Comparison of ENCODE assay signal across 8 mouse cellular contexts in genomic region chr19:7345235-7345755, GRCm38 (mm10). TPM values are rescaled to one million over a fixed set of nuclear protein-coding genes. Genes with fewer than 3 reads are reported as not detected.
DNase-seq lines count a peak whose midpoint lies in the region; ATAC-seq and TF ChIP-seq lines count a peak whose summit lies in the region.

No protein-coding gene starts in this region.

- TF ChIP-seq POLR2A in olfactory bulb, adult 2 months (IDR thresholded peaks at IDR 0.05; ENCODE audit: insufficient read depth, low read depth, low read length) = no peak

- peaks cover 10% of the 10 kb centered on the region for H3K4me1 ChIP-seq in heart, embryonic 13.5 days
- 0 out of 2 replicates have a peak, but pooled peaks cover 2% of the 10 kb centered on the region for H3K4me1 ChIP-seq in olfactory bulb, adult 2 months (ENCODE audit: control insufficient read depth, insufficient read depth, low read length)

- ATAC-seq in heart, embryonic 13.5 days (ENCODE audit: extremely low read depth, insufficient number of reproducible peaks, low FRiP score, low TSS enrichment) = no peak
- no peak for ATAC-seq in granulocyte monocyte progenitor cell, adult 5-6 weeks (replicated peaks; ENCODE audit: poor library complexity, severe bottlenecking)

- TF ChIP-seq CTCF in olfactory bulb, adult 2 months (IDR thresholded peaks at IDR 0.05; ENCODE audit: insufficient read depth, low read depth, low read length) = peak; percentile 89

- WGBS in heart, embryonic 13.5 days = 22% methylated on average over 4 of the region's 4 CpGs
- WGBS in olfactory bulb, adult 2 months = 13% methylated on average over 4 of the region's 4 CpGs

- no peak overlapping the region for H3K4me3 ChIP-seq in heart, embryonic 13.5 days
- no peak overlapping the region for H3K4me3 ChIP-seq in olfactory bulb, adult 2 months (ENCODE audit: insufficient read depth, low read depth, low read length)

- H3K4me2 ChIP-seq in heart, embryonic 13.5 days = no peak overlapping the region

- DNase-seq in gastrocnemius, postnatal 10 days = peak; percentile 33
- no peak for DNase-seq in gastrocnemius, adult 8-10 months (ENCODE audit: low spot score in 2 of 2)
- DNase-seq in A20 (ENCODE audit: low read depth, low spot score) = peak; percentile 50
- DNase-seq in adipocyte (ENCODE audit: low spot score) = peak; percentile 74
- peak; percentile 64 to 66 for DNase-seq in left cerebral cortex, postnatal 10 days (ENCODE audit: extremely low spot score in 1 of 2, low spot score in 2 of 2)

- no peak overlapping the region for H3K27ac ChIP-seq in heart, embryonic 13.5 days (replicated peaks)
- no peak overlapping the region for H3K27ac ChIP-seq in olfactory bulb, adult 2 months (ENCODE audit: insufficient read depth, low read depth, low read length)

- 0 out of 2 replicates have a peak overlapping the region, but pooled peaks have one; percentile 38 for H3K9ac ChIP-seq in heart, embryonic 13.5 days

- no peaks in the 10 kb centered on the region for H3K36me3 ChIP-seq in heart, embryonic 13.5 days

- intact Hi-C loops in left cerebral cortex, postnatal 10 days (cut with DNase I) = loop anchor here (2.0 kb wide), 1 partner anchor 110 kb away; no protein-coding TSS in a partner anchor

- no peaks in the 10 kb centered on the region for H3K9me3 ChIP-seq in heart, embryonic 13.5 days

- no peaks in the 10 kb centered on the region for H3K27me3 ChIP-seq in heart, embryonic 13.5 days (replicated peaks)

RNA-seq across cellular contexts. Expression of gene Mark2, which starts 3.6 kb away (rescaled TPM):
- 10 to 100 TPM; 38.2 to 45.8 TPM for total RNA-seq in gastrocnemius, postnatal 10 days (2021)
- total RNA-seq in gastrocnemius, adult 8-10 months (2022) = 10 to 100 TPM; 31.8 to 40.1 (median 35.2) TPM
- polyA plus RNA-seq in heart, embryonic 13.5 days (2015; fragmentation: Nextera tagmentation; extraction: Ambion mirVana) = 27.3 and 28.8 TPM in 2 replicates
- 100 to 1,000 TPM; 113 to 116 TPM for total RNA-seq in left cerebral cortex, postnatal 10 days (2021)
- not detected in 2 replicates for polyA plus RNA-seq in olfactory bulb, adult 2 months (2012; ENCODE audit: insufficient read depth, insufficient read length, low replicate concordance, missing spikeins)
- 48.7 and 85.8 TPM in 2 replicates for total RNA-seq in granulocyte monocyte progenitor cell, adult 5-6 weeks (2014; fragmentation: Nextera tagmentation)
- 17.8 and 21.2 TPM in 2 replicates for total RNA-seq in granulocyte monocyte progenitor cell, adult 5-6 weeks (2017)

RNA-seq across cellular contexts. Expression of gene Spindoc, which starts 37.5 kb away (rescaled TPM):
- 10 to 100 TPM; 11.8 to 17.2 TPM for total RNA-seq in gastrocnemius, postnatal 10 days (2021)
- total RNA-seq in gastrocnemius, adult 8-10 months (2022) = 1 to 10 TPM; 6.8 to 8.6 (median 7.3) TPM
- 18.8 and 22.3 TPM in 2 replicates for polyA plus RNA-seq in heart, embryonic 13.5 days (2015; fragmentation: Nextera tagmentation; extraction: Ambion mirVana)
- total RNA-seq in left cerebral cortex, postnatal 10 days (2021) = 10 to 100 TPM; 33.4 to 38.2 TPM
- not detected in 2 replicates for polyA plus RNA-seq in olfactory bulb, adult 2 months (2012; ENCODE audit: insufficient read depth, insufficient read length, low replicate concordance, missing spikeins)
- total RNA-seq in granulocyte monocyte progenitor cell, adult 5-6 weeks (2014; fragmentation: Nextera tagmentation) = 19.2 and 19.8 TPM in 2 replicates
- total RNA-seq in granulocyte monocyte progenitor cell, adult 5-6 weeks (2017) = 4.7 and 4.9 TPM in 2 replicates

Comparison
In these comparisons a context has a peak if more than half of its experiments do, and no peak if none do; other contexts are left out.
1. DNase-seq: peak in gastrocnemius, postnatal 10 days (single experiment), A20 (single experiment), adipocyte (single experiment) and left cerebral cortex, postnatal 10 days (2 of 2); none in gastrocnemius, adult 8-10 months (0 of 2).